Mouse (Mus musculus): ENCODE results near the gene BC016579. TPM values are rescaled to one million over a fixed set of nuclear protein-coding genes. Genes with fewer than 3 reads are reported as not detected.

Gene BC016579
- 0.24 and 0.36 TPM in 2 replicates for polyA plus RNA-seq (2015; fragmentation: Nextera tagmentation; extraction: Ambion mirVana)

DNA sequence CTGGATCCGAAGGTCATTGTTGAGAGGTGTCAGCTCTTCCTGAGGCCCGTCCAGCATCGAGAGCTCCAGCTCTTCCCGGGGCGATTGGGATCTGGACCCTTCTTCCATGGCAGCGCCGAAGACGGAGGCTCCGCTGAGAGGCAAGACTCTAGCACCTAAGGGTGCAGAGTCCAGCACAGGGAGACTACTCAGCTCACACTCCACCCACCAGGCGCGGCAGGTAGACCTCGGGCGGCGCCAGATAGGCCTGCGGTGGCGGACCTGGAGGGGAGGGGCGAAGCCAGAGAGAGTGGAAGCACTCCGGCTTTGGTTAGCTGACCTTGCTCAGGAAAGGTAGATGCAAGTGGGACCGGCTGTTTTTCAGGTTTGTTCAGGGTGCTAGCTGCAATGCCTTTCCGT, at the start of gene BC016579:
Gene BC016579 (minus strand): TSS at position 135 of the 399 bp plus-strand sequence.
- Histone ChIP-seq H3K4me1 (replicated peaks) (peaks cover 36% of the 10 kb centered on the region), H3K9ac (peak within 1 kb of the TSS; percentile 50; the same call in 1 of the 2 replicates), H3K9me3 (replicated peaks) (no peaks in the 10 kb centered on the region), H3K36me3 (no peaks in the 10 kb centered on the region), H3K4me2 (peak within 1 kb of the TSS; percentile 65), H3K27ac (peak within 1 kb of the TSS; percentile 13; the same call in 1 of the 2 replicates), H3K4me3 (replicated peaks) (peak within 1 kb of the TSS; percentile 42), H3K27me3 (no peaks in the 10 kb centered on the region)
- WGBS (ENCODE audit: insufficient replicate concordance): 22% methylated on average over 20 of the region's 20 CpGs
- ATAC-seq (ENCODE audit: low read depth) (peak; percentile 60), DNase-seq (peak; percentile 8)

DNA sequence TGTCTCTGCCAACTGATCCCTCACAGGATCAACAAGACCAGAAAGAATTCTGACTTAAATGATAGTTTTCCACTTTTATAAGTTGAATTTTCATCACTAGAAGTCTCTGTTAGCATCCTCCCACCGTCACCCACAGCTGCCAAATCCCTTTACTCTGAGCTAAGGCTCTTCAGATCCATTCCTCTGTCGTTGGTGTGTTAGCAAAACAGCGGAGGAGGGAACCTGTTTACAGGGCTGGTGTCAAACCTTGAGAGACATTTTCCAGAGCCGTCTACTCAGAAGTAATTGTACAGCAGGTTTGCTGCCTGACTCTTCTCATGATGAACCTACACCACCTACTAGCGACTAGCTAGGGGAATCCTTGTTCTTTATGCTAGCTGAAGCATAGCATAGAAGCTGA, 45.4 kb upstream of the BC016579 start:
- WGBS (ENCODE audit: insufficient replicate concordance): 49% methylated on average over 5 of the region's 5 CpGs

DNA sequence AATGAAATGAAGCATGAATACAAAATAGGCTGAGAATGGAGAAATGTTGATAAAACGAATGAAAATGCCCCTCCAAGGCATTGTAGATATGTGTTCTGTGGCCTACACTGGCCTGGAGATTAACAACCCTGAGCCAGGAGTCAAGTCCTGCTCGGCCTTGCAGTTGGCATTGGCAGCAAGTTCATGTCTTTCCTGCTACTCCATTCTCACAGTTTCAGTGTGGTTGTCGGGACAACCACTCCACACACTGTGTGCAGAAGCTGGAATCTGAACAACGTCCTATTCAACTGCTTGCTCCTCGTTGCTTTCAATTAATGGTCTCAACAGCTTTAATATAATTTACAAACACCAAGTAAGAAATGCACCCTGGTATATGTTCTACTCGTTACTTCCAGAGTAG, 44.1 kb upstream of the BC016579 start:
- WGBS (ENCODE audit: insufficient replicate concordance): 65% methylated on average over 6 of the region's 6 CpGs
- H3K36me3 ChIP-seq: no peaks in the 10 kb centered on the region
- H3K9me3 ChIP-seq (replicated peaks): no peaks in the 10 kb centered on the region
- DNase-seq: no peak
- no peak overlapping the region for H3K4me3 ChIP-seq (replicated peaks)
- H3K4me2 ChIP-seq: no peak overlapping the region
- no peak overlapping the region for H3K9ac ChIP-seq
- no peak for ATAC-seq (ENCODE audit: low read depth)
- H3K27me3 ChIP-seq: no peaks in the 10 kb centered on the region
- no peaks in the 10 kb centered on the region for H3K4me1 ChIP-seq (replicated peaks)
- H3K27ac ChIP-seq: no peak overlapping the region

More for the DNA sequence above, 45.4 kb upstream of the BC016579 start:
- H3K4me3 ChIP-seq (replicated peaks): no peak overlapping the region
- no peak for DNase-seq
- no peaks in the 10 kb centered on the region for H3K9me3 ChIP-seq (replicated peaks)
- no peak overlapping the region for H3K4me2 ChIP-seq
- H3K27me3 ChIP-seq: no peaks in the 10 kb centered on the region
- H3K27ac ChIP-seq: no peak overlapping the region
- H3K9ac ChIP-seq: no peak overlapping the region
- no peaks in the 10 kb centered on the region for H3K4me1 ChIP-seq (replicated peaks)
- no peak for ATAC-seq (ENCODE audit: low read depth)
- no peaks in the 10 kb centered on the region for H3K36me3 ChIP-seq

DNA sequence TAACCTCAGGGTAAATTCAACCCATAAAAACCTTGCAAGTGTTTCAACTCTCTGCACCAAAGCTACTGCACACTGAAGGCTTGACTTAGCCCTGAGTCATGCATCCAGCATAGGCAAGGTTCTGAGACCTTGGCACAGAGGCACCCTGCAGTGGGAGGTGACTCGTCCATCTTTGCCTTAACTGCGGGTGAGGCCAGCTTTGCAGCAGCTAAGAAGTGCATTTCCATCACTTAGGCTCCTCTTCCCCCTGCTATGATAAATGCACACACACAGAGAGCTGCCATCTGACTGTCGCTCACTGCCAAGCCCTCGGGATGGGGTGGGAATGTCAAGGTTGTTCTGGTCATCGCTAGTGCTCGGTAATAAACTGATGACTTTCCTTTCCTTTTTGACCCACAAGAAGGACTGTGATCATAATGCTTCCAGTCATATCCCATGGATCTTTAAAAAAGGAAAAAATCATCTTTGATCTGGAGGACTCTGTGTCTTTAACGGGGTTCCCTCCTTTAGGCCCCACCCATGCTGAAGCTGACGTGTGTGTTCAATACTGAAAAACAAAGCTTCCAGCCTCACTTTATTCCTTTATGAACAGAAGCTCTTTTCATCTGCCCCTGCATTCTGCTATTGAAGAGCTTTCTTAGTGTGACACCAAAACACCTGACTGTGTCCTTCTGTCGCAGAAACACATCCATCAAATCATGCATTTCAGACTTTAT, 41.7 kb upstream of the BC016579 start:
- H3K4me2 ChIP-seq: no peak overlapping the region
- H3K36me3 ChIP-seq: no peaks in the 10 kb centered on the region
- DNase-seq (no peak), ATAC-seq (ENCODE audit: low read depth) (no peak)
- H3K4me3 ChIP-seq (replicated peaks): no peak overlapping the region
- no peaks in the 10 kb centered on the region for H3K9me3 ChIP-seq (replicated peaks)
- no peak overlapping the region for H3K27ac ChIP-seq
- H3K9ac ChIP-seq: no peak overlapping the region
- no peaks in the 10 kb centered on the region for H3K27me3 ChIP-seq
- WGBS (ENCODE audit: insufficient replicate concordance): 65% methylated on average over 9 of the region's 9 CpGs
- no peaks in the 10 kb centered on the region for H3K4me1 ChIP-seq (replicated peaks)

DNA sequence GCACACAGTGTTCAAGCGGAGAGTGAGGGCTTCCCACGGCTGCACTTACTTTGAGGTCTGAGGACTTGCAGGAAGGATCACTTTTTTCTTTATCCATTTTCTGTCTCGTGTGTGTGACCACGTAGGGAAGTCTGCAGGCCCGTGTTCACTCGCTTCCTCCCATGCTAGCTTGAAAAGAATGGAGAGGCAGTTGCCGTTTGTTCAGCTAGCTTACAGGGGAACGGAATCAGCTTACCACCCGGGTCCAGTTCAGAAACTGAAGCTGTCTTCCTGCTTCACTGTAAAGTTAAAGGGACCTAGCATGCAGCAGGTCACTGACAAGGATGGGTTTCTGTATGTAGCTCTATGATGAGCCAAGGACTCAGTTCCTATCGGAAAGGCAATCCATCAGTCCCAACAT, 39.7 kb upstream of the BC016579 start, which contains the start of gene Tmprss7:
Gene Tmprss7 (minus strand): TSS at position 101 of the 400 bp plus-strand sequence.
- DNase-seq (no peak), ATAC-seq (ENCODE audit: low read depth) (no peak)
- no peak within 1 kb of the TSS for H3K4me2 ChIP-seq
- no peaks in the 10 kb centered on the region for H3K4me1 ChIP-seq (replicated peaks)
- H3K27ac ChIP-seq: no peak within 1 kb of the TSS
- no peak within 1 kb of the TSS for H3K4me3 ChIP-seq (replicated peaks)
- no peaks in the 10 kb centered on the region for H3K9me3 ChIP-seq (replicated peaks)
- no peaks in the 10 kb centered on the region for H3K36me3 ChIP-seq
- WGBS (ENCODE audit: insufficient replicate concordance): 42% methylated on average over 10 of the region's 10 CpGs
- no peak within 1 kb of the TSS for H3K9ac ChIP-seq
- H3K27me3 ChIP-seq: no peaks in the 10 kb centered on the region

DNA sequence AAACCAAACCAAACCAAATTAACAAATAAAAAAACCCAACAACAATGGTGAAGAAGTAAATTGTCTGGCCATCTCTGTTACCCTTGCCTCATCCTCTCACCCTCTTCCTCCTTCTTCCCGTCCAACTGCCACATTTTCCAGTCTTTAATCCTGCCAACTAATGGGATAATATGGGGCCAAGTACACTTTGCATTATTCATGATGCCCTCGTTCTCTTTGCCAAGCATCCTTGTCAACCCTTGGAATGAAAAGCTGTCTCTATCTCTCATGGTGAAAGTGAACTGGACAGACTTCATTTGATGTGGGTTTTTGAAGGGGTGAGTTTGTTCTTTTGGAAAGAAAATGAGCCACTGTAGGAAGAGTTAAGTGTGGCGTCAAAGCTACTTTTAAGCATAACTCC, 39.0 kb upstream of the BC016579 start:
- H3K9ac ChIP-seq: no peak overlapping the region
- WGBS (ENCODE audit: insufficient replicate concordance): 61% methylated on average over 3 of the region's 3 CpGs
- no peak for ATAC-seq (ENCODE audit: low read depth)
- no peaks in the 10 kb centered on the region for H3K36me3 ChIP-seq
- no peaks in the 10 kb centered on the region for H3K27me3 ChIP-seq
- no peaks in the 10 kb centered on the region for H3K9me3 ChIP-seq (replicated peaks)
- no peaks in the 10 kb centered on the region for H3K4me1 ChIP-seq (replicated peaks)
- H3K4me3 ChIP-seq (replicated peaks): no peak overlapping the region
- no peak for DNase-seq
- H3K4me2 ChIP-seq: no peak overlapping the region
- no peak overlapping the region for H3K27ac ChIP-seq

DNA sequence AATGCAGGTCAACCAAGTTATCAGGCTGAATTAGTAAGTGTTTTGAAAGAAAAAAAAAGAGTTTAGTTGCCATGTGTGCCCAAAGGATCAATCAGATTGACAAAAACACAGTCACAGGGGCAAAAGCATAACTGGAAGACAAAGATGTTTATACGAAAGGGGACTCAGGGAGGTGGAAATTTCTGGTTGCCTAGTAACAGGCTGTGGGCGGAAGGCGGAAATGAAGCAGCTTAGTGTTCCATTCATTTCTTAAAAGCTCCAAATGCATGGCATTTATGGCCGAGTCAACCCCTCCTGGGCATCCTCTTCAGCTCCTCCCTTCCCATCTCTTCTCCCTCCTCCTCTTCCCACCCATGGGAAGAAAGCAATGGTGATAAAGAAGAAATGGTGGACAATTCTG, 36.3 kb upstream of the BC016579 start:
- WGBS (ENCODE audit: insufficient replicate concordance): 57% methylated on average over 4 of the region's 4 CpGs
- H3K4me1 ChIP-seq (replicated peaks): no peaks in the 10 kb centered on the region
- no peak overlapping the region for H3K4me3 ChIP-seq (replicated peaks)
- no peak for DNase-seq
- no peaks in the 10 kb centered on the region for H3K27me3 ChIP-seq
- no peak for ATAC-seq (ENCODE audit: low read depth)
- H3K9ac ChIP-seq: no peak overlapping the region
- H3K36me3 ChIP-seq: no peaks in the 10 kb centered on the region
- no peak overlapping the region for H3K4me2 ChIP-seq
- no peaks in the 10 kb centered on the region for H3K9me3 ChIP-seq (replicated peaks)
- H3K27ac ChIP-seq: no peak overlapping the region

DNA sequence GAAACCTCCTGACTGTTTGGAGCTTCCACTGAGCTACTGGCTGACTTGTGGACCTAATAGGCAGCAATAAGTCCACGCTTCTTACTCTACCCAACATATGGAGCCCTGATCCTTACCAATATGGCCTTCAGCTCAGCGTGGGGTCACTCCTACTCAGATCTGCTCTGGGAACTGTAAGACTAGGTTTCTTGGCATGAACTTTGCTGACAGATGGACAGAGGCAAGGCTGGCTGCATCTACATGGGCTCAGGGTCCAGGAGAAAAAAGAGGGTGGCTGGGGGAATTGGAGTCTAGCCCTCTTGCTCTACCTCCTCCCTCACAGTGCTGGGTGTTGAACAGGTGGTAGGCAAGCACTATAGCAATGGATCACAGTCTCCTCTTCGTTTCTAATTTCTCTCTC, 33.0 kb upstream of the BC016579 start:
- Histone ChIP-seq H3K4me1 (replicated peaks) (no peaks in the 10 kb centered on the region), H3K36me3 (no peaks in the 10 kb centered on the region), H3K4me2 (no peak overlapping the region), H3K9ac (no peak overlapping the region), H3K27ac (no peak overlapping the region), H3K9me3 (replicated peaks) (no peaks in the 10 kb centered on the region), H3K4me3 (replicated peaks) (no peak overlapping the region), H3K27me3 (no peaks in the 10 kb centered on the region)
- ATAC-seq (ENCODE audit: low read depth) (no peak), DNase-seq (no peak)
- 54% methylated on average over 3 of the region's 3 CpGs for WGBS (ENCODE audit: insufficient replicate concordance)

DNA sequence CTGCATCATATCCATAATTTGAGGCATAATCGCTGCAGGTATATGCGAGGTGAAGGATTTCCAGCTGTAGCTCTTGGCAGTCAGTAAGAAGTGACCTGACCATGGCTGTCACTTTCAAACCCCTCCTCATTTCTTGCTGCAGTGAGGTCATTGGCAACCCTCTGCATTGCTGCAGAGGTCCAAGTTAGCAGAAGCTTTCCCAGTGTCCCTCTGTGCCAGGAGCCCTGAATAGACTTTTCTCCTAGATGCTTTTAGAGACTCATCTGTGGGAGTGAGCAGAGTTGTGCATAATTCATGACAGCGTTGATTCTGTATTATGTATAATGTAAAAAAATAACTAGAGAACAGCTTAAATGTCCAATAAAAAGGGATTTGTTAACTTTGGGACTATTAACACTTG, 31.4 kb upstream of the BC016579 start:
- Histone ChIP-seq H3K4me2 (no peak overlapping the region), H3K4me3 (replicated peaks) (no peak overlapping the region), H3K36me3 (no peaks in the 10 kb centered on the region), H3K9me3 (replicated peaks) (no peaks in the 10 kb centered on the region), H3K27me3 (no peaks in the 10 kb centered on the region), H3K9ac (no peak overlapping the region), H3K4me1 (replicated peaks) (no peaks in the 10 kb centered on the region), H3K27ac (no peak overlapping the region)
- DNase-seq (no peak), ATAC-seq (ENCODE audit: low read depth) (no peak)
- 61% methylated on average over 3 of the region's 3 CpGs for WGBS (ENCODE audit: insufficient replicate concordance)

DNA sequence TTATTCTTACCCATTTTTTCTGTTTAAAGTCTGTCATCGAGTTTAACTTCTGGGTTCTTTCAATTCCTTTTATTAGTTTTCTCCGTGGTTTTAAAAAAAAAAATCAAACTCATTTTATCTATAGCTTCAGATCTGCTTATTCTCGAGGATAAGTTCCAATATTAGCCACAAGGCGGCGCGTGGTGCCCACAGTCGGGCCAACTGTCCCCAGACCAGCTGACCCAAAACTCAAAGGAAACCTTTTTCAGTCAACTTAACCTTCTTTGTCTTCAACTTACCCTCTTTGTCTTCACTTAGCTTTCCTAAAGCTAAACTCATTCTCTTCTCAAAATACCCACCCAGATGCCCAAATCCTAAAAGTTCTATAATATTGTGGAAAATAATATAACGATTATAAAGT, 30.9 kb upstream of the BC016579 start:
- WGBS (ENCODE audit: insufficient replicate concordance): 12% methylated on average over 8 of the region's 8 CpGs
- ATAC-seq (ENCODE audit: low read depth): no peak

DNA sequence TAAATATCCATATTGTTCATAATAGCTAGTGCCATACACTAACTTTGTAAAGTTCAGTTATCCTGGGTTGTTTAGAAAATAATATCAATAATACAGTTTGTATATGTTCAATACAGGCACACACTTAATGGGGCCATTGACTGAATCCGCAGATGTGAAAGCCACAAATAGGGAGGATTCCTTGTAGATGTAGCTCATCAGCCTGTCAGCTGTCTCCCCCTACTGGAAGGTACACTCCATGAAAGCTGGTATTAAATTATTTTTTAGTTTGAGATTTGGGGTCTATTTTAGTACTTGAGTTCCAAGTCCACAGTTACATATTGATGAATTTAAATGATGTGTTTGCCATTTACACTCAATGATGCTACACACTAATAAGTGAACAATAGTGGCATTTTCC, 22.6 kb upstream of the BC016579 start:
- no peak overlapping the region for H3K9ac ChIP-seq
- H3K27me3 ChIP-seq: no peaks in the 10 kb centered on the region
- no peak overlapping the region for H3K4me3 ChIP-seq (replicated peaks)
- no peaks in the 10 kb centered on the region for H3K4me1 ChIP-seq (replicated peaks)
- H3K27ac ChIP-seq: no peak overlapping the region
- no peaks in the 10 kb centered on the region for H3K9me3 ChIP-seq (replicated peaks)
- no peak overlapping the region for H3K4me2 ChIP-seq
- ATAC-seq (ENCODE audit: low read depth): no peak
- WGBS (ENCODE audit: insufficient replicate concordance): 18% methylated on average over 1 of the region's 1 CpGs
- no peak for DNase-seq
- no peaks in the 10 kb centered on the region for H3K36me3 ChIP-seq

More for the DNA sequence above, 30.9 kb upstream of the BC016579 start:
- peak; percentile 13 for DNase-seq
- Histone ChIP-seq H3K4me1 (replicated peaks) (no peaks in the 10 kb centered on the region), H3K4me3 (replicated peaks) (no peak overlapping the region), H3K9me3 (replicated peaks) (no peaks in the 10 kb centered on the region), H3K27ac (no peak overlapping the region), H3K36me3 (no peaks in the 10 kb centered on the region), H3K9ac (no peak overlapping the region), H3K4me2 (no peak overlapping the region), H3K27me3 (no peaks in the 10 kb centered on the region)

DNA sequence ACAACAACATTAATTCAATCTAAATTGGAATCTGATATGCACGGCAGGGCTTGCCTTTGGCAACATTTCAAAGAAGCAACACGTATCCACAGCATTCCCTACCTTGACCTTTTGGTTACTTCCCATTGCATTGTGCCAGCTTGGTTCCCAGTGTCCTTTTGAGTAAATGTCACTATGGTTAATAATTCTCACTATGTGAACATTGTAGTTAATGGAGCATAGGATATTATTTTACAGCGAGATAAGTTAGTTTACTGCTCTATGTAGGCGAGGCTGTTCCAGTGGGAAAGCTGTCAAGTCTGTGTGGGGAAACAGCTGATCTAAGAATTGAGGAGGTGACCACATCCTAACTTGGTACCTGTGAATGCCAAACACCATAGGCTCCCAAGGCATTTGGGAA, 16.1 kb upstream of the BC016579 start:
- Histone ChIP-seq H3K27ac (no peak overlapping the region), H3K4me1 (replicated peaks) (no peaks in the 10 kb centered on the region), H3K36me3 (no peaks in the 10 kb centered on the region), H3K9ac (no peak overlapping the region), H3K9me3 (replicated peaks) (no peaks in the 10 kb centered on the region), H3K27me3 (no peaks in the 10 kb centered on the region), H3K4me3 (replicated peaks) (no peak overlapping the region), H3K4me2 (no peak overlapping the region)
- WGBS (ENCODE audit: insufficient replicate concordance): 59% methylated on average over 4 of the region's 4 CpGs
- no peak for ATAC-seq (ENCODE audit: low read depth)
- no peak for DNase-seq
